Mouse (Mus musculus): ENCODE measurements around the gene Mboat7.

GRCm38 (mm10) chr7:3685400-3686187 is 7.7 kb downstream of the Mboat7 start:
- TF ChIP-seq CTCF (IDR thresholded peaks at IDR 0.05; ENCODE audit: extremely low read depth, insufficient read depth, insufficient read length, insufficient replicate concordance) (no peak), POLR2A (IDR thresholded peaks at IDR 0.05; ENCODE audit: low read depth, low read length) (no peak)

Data from spleen, adult 2 months (tissue).